Mouse (Mus musculus) hindbrain, embryonic 15.5 days (tissue): Measurements from ENCODE around the gene Cecr2. TPM values are rescaled to one million over a fixed set of nuclear protein-coding genes. Genes with fewer than 3 reads are reported as not detected.
"Not testable (repeated sequence)": the region's sequence is repeated elsewhere in the genome, so short reads cannot be mapped to it uniquely, and the experiment has no call there.

Experiments used
- ATAC-seq: fragments of 200-750 bp; cut with Nextera tagmentation; 2 replicates; pipeline ENCODE4 v1.8.0; 2017; ENCODE audit warnings: low read depth, moderate number of reproducible peaks, moderate TSS enrichment; ENCODE audit not compliant: low FRiP score
- H3K27ac ChIP-seq: fragments of 300-500 bp; sonication (generic); replicated peaks from 2 replicates; pipeline ENCODE4 v1.5.1; 2015; ENCODE audit warnings: mild to moderate bottlenecking, inconsistent platforms
- H3K27me3 ChIP-seq: fragments of 300-500 bp; sonication (generic); 2 replicates; pipeline ENCODE4 v1.6.1; 2015; ENCODE audit warnings: control low read depth, inconsistent platforms
- H3K36me3 ChIP-seq: fragments of 300-500 bp; sonication (generic); 2 replicates; pipeline ENCODE4 v1.6.1; 2015; ENCODE audit warnings: control low read depth, inconsistent platforms
- H3K4me1 ChIP-seq: fragments of 300-500 bp; sonication (generic); replicated peaks from 2 replicates; pipeline ENCODE4 v1.6.1; 2015; ENCODE audit warnings: control low read depth, inconsistent platforms
- H3K4me2 ChIP-seq: fragments of 300-500 bp; sonication (generic); 2 replicates; pipeline ENCODE4 v1.6.1; 2015; ENCODE audit warnings: moderate library complexity, mild to moderate bottlenecking, inconsistent platforms
- H3K4me3 ChIP-seq: fragments of 300-500 bp; sonication (generic); 2 replicates; pipeline ENCODE4 v1.5.1; 2015; ENCODE audit warnings: mild to moderate bottlenecking, inconsistent platforms
- H3K9ac ChIP-seq: fragments of 300-500 bp; sonication (generic); 2 replicates; pipeline ENCODE4 v1.6.1; 2015; ENCODE audit warnings: inconsistent platforms
- H3K9me3 ChIP-seq: fragments of 300-500 bp; sonication (generic); 2 replicates; pipeline ENCODE4 v1.6.1; 2016; ENCODE audit warnings: control low read depth, inconsistent platforms
- WGBS: fragments of 180-500 bp; shearing (Covaris S2); methylation state at CpG from one replicate; pipeline ENCODE4 v1.1.7; 2015; 5-methylcytosine and 5-hydroxymethylcytosine counted together
- microRNA-seq: library from miRNA; unstranded; fragments of <30 nt; microRNA quantifications from one replicate; pipeline ENCODE4, GENCODE M21; 2016
- polyA plus RNA-seq: library from polyadenylated mRNA; unstranded; fragments of >200 nt; fragmentation: Nextera tagmentation; extraction: Ambion mirVana; gene quantifications from 2 replicates; pipeline ENCODE4 v1.2.1, GENCODE M21; 2015

Gene Cecr2
- polyA plus RNA-seq, 1 experiment from 2014 or later = 4.3 TPM

DNA sequence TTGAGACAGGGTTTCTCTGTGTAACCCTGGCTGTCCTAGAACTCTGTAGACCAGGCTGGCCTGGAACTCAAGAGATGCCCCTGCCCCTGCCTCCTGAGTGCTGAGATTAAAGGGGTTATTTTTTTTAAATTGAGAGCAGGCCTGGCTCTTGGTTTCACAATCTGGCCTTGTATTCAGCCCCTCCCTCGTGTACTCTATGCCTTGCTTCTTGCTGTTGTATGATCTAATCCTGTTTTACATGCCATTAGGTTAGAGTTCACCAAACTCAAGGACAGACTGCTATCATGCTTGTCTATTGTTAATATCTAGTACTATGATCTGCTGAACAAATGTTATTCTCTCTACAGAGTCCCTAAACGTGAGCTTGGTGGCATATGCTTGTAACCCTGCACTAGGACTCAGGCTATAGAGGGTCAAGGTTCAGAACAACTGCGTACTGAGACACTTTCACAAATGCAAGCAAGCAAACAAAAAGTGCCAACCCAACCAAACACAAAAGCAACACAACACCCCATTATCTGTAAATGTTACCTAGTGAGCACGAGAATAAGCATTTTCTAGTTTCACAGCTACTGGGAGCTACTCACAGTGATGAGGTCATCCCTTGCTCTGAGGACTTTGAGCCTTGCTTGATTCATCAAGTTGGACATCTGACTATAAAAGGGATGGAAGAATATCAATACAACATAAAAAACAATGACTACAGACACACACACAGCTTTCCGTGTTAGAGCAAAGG lies 141.0 kb downstream of the Cecr2 start:
- ATAC-seq = no peak
- H3K4me3 ChIP-seq = no peak overlapping the region
- no peaks in the 10 kb centered on the region for H3K4me1 ChIP-seq
- H3K9me3 ChIP-seq = no peaks in the 10 kb centered on the region
- H3K9ac ChIP-seq = no peak overlapping the region
- H3K36me3 ChIP-seq = peaks cover 73% of the 10 kb centered on the region
- no peak overlapping the region for H3K4me2 ChIP-seq
- WGBS = 86% methylated on average over 5 of the region's 5 CpGs
- H3K27ac ChIP-seq = no peak overlapping the region
- H3K27me3 ChIP-seq = no peaks in the 10 kb centered on the region

DNA sequence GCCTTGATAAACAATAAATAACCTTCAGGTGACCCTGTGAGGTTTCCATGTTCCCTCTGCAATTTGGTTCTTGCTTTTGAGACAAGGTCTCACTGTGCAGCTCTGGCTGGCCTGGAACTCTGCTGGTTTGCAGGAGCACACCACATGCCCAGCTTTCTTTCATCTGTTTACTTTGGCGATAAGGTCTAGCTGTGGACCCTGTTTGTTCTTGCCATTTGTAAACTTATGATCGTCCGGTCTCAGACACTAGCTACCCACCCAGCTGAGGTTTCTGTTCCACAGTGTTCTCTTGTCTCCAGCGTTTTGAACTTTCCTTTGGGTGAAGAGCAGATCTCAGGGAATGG lies 141.5 kb downstream of the Cecr2 start:
- ATAC-seq = no peak
- WGBS = 98% methylated on average over 4 of the region's 4 CpGs
- H3K4me3 ChIP-seq = no peak overlapping the region
- no peaks in the 10 kb centered on the region for H3K9me3 ChIP-seq
- H3K27me3 ChIP-seq = no peaks in the 10 kb centered on the region
- H3K36me3 ChIP-seq = peaks cover 67% of the 10 kb centered on the region
- no peak overlapping the region for H3K27ac ChIP-seq
- H3K4me1 ChIP-seq = no peaks in the 10 kb centered on the region
- H3K4me2 ChIP-seq = no peak overlapping the region
- no peak overlapping the region for H3K9ac ChIP-seq

DNA sequence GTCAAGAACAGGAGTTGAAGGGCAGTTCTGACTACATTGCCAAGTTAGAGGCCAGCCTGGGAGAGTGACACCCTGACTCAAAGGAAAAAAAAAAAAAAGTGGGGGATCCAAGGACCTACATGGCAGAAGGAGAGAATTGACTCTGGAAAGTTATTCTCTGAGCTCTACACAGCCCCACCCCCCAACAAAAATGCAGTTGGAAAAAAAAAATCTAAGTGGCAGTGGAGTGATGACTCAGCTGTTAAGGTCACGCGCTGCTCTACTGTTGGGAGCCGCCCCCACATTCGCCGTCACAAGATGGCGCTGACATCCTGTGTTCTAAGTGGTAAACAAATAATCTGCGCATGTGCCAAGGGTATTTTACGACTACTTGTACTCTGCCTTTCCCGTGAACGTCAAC lies 145.8 kb downstream of the Cecr2 start:
- H3K27me3 ChIP-seq, H3K4me3 ChIP-seq, H3K9ac ChIP-seq, H3K27ac ChIP-seq, H3K4me1 ChIP-seq, ATAC-seq, H3K9me3 ChIP-seq, H3K4me2 ChIP-seq: not testable (repeated sequence)
- WGBS = 99% methylated on average over 10 of the region's 10 CpGs
- H3K36me3 ChIP-seq = peaks cover 32% of the 10 kb centered on the region

DNA sequence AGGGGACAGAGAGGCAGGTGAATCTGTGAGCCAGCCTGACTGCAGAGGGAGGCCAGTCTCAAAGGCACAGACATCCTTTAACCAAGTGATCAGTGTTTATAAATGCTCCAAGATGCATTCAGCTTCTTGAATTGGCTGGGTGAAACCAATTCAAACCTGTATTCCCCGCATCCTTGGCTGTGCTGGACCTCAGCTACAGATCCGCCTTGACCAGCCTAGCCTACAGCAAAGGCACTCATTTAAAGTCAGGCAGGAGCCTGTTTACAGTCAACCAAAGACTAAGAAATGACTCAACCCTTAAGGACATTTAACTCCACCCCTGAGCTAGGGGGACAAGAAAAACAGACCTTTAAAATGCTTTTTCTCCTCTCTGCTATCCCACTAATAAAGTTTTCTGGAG lies 153.1 kb downstream of the Cecr2 start:
- no peak overlapping the region for H3K27ac ChIP-seq
- peaks cover 19% of the 10 kb centered on the region for H3K36me3 ChIP-seq
- H3K4me1 ChIP-seq = peaks cover 30% of the 10 kb centered on the region
- H3K9ac ChIP-seq = no peak overlapping the region
- 100% methylated on average over 2 of the region's 2 CpGs for WGBS
- no peak overlapping the region for H3K4me3 ChIP-seq
- no peaks in the 10 kb centered on the region for H3K9me3 ChIP-seq
- H3K27me3 ChIP-seq = no peaks in the 10 kb centered on the region
- H3K4me2 ChIP-seq = no peak overlapping the region
- ATAC-seq = no peak

DNA sequence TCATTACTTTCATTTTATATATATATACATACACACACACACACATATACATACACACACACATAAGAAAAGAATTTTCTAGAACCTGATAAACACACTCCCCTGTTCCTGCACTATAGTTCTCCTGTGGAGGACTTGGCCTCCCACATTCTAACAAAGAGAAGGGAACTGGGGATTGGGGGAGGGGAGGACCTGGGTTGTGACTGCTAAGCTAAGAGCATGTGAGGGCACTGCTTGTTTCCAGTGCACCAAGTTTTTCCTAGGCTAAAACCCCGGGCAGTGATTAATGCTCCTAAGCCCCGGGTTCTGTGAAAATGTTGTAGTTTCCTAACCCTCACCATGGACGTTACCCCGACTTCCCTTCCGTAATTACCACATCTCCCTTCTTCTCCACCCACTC lies 154.0 kb downstream of the Cecr2 start:
- 91% methylated on average over 5 of the region's 5 CpGs for WGBS
- H3K4me2 ChIP-seq = no peak overlapping the region
- H3K4me1 ChIP-seq = peaks cover 30% of the 10 kb centered on the region
- no peaks in the 10 kb centered on the region for H3K9me3 ChIP-seq
- no peak overlapping the region for H3K4me3 ChIP-seq
- H3K27ac ChIP-seq = no peak overlapping the region
- H3K9ac ChIP-seq = no peak overlapping the region
- no peaks in the 10 kb centered on the region for H3K27me3 ChIP-seq
- H3K36me3 ChIP-seq = peaks cover 19% of the 10 kb centered on the region
- no peak for ATAC-seq

Small RNAs within 50 kb of the gene (microRNA-seq; reads per million reads assigned to microRNA genes)
- gene Gm25193 = not detected

Other genes with a start within 250 kb of the Cecr2 start
- 5.7 and 6.0 TPM in 2 replicates for gene Il17ra, start 203.1 kb upstream of the Cecr2 start, polyA plus RNA-seq
- 2.9 and 3.5 TPM in 2 replicates for gene Tmem121b, start 172.6 kb upstream of the Cecr2 start, polyA plus RNA-seq
- gene Hdhd5, start 135.1 kb upstream of the Cecr2 start, polyA plus RNA-seq = 15.4 and 15.6 TPM in 2 replicates
- 19.0 and 22.1 TPM in 2 replicates for gene Slc25a18, start 107.2 kb downstream of the Cecr2 start, polyA plus RNA-seq
- gene Atp6v1e1, start 156.4 kb downstream of the Cecr2 start, polyA plus RNA-seq = 280 and 286 TPM in 2 replicates
- 28.0 and 29.8 TPM in 2 replicates for gene Bcl2l13, start 169.8 kb downstream of the Cecr2 start, polyA plus RNA-seq